Mouse (Mus musculus) hindbrain, postnatal 0 days (tissue): ENCODE measurements around the gene BC030499. TPM values are rescaled to one million over a fixed set of nuclear protein-coding genes. Genes with fewer than 3 reads are reported as not detected.
"Not testable (repeated sequence)": the region's sequence is repeated elsewhere in the genome, so short reads cannot be mapped to it uniquely, and the experiment has no call there.

Experiments used
- ATAC-seq: fragments of 200-750 bp; cut with Nextera tagmentation; 2 replicates; pipeline ENCODE4 v1.8.0; 2017; ENCODE audit warnings: mild to moderate bottlenecking, moderate TSS enrichment, moderate library complexity
- DNase-seq: peaks from one replicate; pipeline ENCODE4 v3.0.0-alpha.2; 2015; ENCODE audit warnings: low spot score
- H3K27ac ChIP-seq: fragments of 300-500 bp; sonication (generic); 2 replicates; pipeline ENCODE4 v1.5.1; 2014; ENCODE audit warnings: mild to moderate bottlenecking
- H3K27me3 ChIP-seq: fragments of 300-500 bp; sonication (generic); 2 replicates; pipeline ENCODE4 v1.6.1; 2014; ENCODE audit warnings: low read length, mixed read lengths; ENCODE audit not compliant: insufficient read depth
- H3K36me3 ChIP-seq: fragments of 300-500 bp; sonication (generic); 2 replicates; pipeline ENCODE4 v1.6.1; 2014; ENCODE audit warnings: low read length, mixed read lengths; ENCODE audit not compliant: insufficient read depth
- H3K4me1 ChIP-seq: fragments of 300-500 bp; sonication (generic); 2 replicates; pipeline ENCODE4 v1.6.1; 2014; ENCODE audit warnings: antibody characterized with exemption, low read length, mixed read lengths; ENCODE audit not compliant: insufficient read depth
- H3K4me2 ChIP-seq: fragments of 300-500 bp; sonication (generic); 2 replicates; pipeline ENCODE4 v1.6.1; 2014; ENCODE audit warnings: low read depth, mild to moderate bottlenecking, low read length, moderate library complexity, mixed read lengths
- H3K4me3 ChIP-seq: fragments of 300-500 bp; sonication (generic); 2 replicates; pipeline ENCODE4 v1.5.1; 2014; ENCODE audit warnings: low read length
- H3K9ac ChIP-seq: fragments of 300-500 bp; sonication (generic); replicated peaks from 2 replicates; pipeline ENCODE4 v1.6.1; 2014; ENCODE audit warnings: mild to moderate bottlenecking, low read length, moderate library complexity, mixed read lengths
- H3K9me3 ChIP-seq: fragments of 300-500 bp; sonication (generic); 2 replicates; pipeline ENCODE4 v1.6.1; 2016; ENCODE audit warnings: low read length, mixed read lengths
- CTCF ChIP-seq: IDR thresholded peaks from 2 replicates; pipeline ENCODE4 v1.5.1; 2016; ENCODE audit warnings: antibody characterized with exemption, control low read depth, low read depth
- WGBS: fragments of 180-500 bp; shearing (Covaris S2); extraction: QIAGEN DNeasy Blood & Tissue Kit; methylation state at CpG from one replicate; pipeline ENCODE4 v1.1.7; 2014; 5-methylcytosine and 5-hydroxymethylcytosine counted together
- polyA plus RNA-seq: library from polyadenylated mRNA; unstranded; fragments of >200 nt; fragmentation: Nextera tagmentation; extraction: Ambion mirVana; gene quantifications from 2 replicates; pipeline ENCODE4 v1.2.1, GENCODE M21; 2015
- total RNA-seq: library from RNA; depleted of rRNA; stranded (reverse); fragments of >200 nt; gene quantifications from 2 replicates; pipeline ENCODE4 v1.2.3, GENCODE M21; 2014

The BC030499 gene
- total and polyA plus RNA-seq, 2 experiments from 2014 or later: 0.10 TPM; not detected in 1

DNA sequence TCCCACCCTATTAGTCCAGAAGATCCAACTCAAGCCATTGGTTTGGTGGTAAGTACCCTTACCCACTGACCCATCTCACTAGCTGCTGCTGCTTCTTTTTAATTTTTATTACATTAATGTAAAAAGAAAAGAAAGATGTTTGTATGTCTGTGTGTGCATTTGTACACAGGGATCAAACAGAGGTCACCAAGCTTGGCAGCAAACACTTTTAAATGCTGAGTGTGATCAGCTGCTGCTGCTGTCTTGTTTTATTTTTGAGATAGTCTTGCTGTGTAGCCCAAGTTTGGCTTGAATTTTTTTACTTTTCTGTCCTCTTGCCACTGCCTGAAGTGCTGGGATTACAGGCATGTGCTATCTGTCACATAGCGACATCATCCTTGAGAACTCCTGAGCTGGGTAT is 15.0 kb upstream of the BC030499 start:
- Histone ChIP-seq H3K9me3 (no peaks in the 10 kb centered on the region), H3K4me3 (no peak overlapping the region), H3K36me3 (peaks cover 81% of the 10 kb centered on the region), H3K9ac (no peak overlapping the region), H3K27ac (no peak overlapping the region), H3K4me2 (no peak overlapping the region), H3K27me3 (no peaks in the 10 kb centered on the region), H3K4me1 (no peaks in the 10 kb centered on the region)
- TF ChIP-seq CTCF: no peak
- no peak for DNase-seq
- WGBS: 97% methylated on average over 1 of the region's 1 CpGs
- no peak for ATAC-seq

DNA sequence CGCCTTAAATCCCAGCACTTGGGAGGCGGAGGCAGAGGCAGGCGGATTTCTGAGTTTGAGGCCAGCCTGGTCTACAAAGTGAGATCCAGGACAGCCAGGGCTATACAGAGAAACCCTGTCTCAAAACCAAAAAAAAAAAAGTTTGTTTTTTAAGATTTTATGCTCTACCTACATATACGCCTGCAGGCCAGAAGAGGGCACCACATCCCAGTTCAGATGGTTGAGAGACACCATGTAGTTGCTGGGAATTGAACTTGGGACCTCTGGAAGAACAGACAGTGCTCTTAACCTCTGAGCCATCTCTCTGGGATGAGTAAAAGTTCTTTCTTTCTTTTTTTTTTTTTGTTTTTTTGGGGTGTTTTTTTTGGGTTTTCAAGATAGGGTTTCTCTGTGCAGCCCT is 14.5 kb upstream of the BC030499 start:
- peaks cover 83% of the 10 kb centered on the region for H3K36me3 ChIP-seq
- not testable (repeated sequence) for H3K9me3 ChIP-seq, H3K9ac ChIP-seq, H3K27ac ChIP-seq, H3K4me1 ChIP-seq, H3K4me3 ChIP-seq, H3K4me2 ChIP-seq, ATAC-seq, H3K27me3 ChIP-seq, DNase-seq
- peak; percentile 44 for TF ChIP-seq CTCF
- WGBS: 95% methylated on average over 4 of the region's 4 CpGs

DNA sequence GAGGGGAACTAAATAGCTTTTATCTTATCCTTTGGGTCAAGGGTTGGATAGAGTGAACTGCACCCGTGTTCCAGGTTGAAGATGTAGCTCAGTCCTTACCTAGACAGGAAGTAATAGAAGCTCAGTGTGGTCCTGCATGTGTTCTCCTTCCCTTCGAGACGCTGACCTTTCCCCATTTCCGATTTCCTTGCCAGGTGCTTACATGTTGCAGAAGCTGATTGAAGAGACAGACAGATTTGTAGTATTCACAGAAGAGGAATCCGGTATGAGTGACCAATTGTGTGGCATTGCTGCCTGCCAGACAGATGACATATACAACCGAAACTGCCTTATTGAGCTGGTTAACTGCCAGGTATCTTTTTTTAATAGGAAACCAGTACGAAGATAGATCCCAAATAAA is 11.8 kb upstream of the BC030499 start:
- no peak overlapping the region for H3K4me2 ChIP-seq
- H3K36me3 ChIP-seq: peaks cover 75% of the 10 kb centered on the region
- H3K9ac ChIP-seq: no peak overlapping the region
- no peak for TF ChIP-seq CTCF
- no peak overlapping the region for H3K27ac ChIP-seq
- no peak for DNase-seq
- WGBS: 82% methylated on average over 7 of the region's 7 CpGs
- no peaks in the 10 kb centered on the region for H3K9me3 ChIP-seq
- no peaks in the 10 kb centered on the region for H3K27me3 ChIP-seq
- no peak for ATAC-seq
- H3K4me1 ChIP-seq: no peaks in the 10 kb centered on the region
- H3K4me3 ChIP-seq: no peak overlapping the region

DNA sequence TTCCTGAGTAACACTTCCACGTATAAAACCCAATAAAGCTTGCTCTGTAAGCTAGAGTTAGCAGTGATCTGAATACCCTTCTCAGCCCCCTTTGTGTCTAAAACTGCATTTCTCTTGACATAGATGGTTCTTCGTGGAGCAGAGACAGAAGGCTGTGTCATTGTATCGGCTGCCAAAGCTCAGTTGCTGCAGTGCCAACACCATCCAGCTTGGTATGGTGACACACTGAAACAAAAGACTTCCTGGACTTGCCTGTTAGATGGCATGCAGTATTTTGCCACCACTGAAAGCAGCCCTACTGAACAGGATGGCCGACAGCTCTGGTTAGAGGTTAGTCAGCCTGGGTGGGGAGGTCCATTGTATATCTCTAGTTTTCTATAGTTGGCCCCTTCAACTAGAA is 11.1 kb upstream of the BC030499 start:
- TF ChIP-seq CTCF: no peak
- Histone ChIP-seq H3K36me3 (peaks cover 80% of the 10 kb centered on the region), H3K9me3 (no peaks in the 10 kb centered on the region), H3K4me3 (no peak overlapping the region), H3K4me2 (no peak overlapping the region), H3K4me1 (no peaks in the 10 kb centered on the region), H3K9ac (no peak overlapping the region), H3K27me3 (no peaks in the 10 kb centered on the region), H3K27ac (no peak overlapping the region)
- ATAC-seq (no peak), DNase-seq (peak; percentile 10)
- WGBS: 73% methylated on average over 4 of the region's 4 CpGs

DNA sequence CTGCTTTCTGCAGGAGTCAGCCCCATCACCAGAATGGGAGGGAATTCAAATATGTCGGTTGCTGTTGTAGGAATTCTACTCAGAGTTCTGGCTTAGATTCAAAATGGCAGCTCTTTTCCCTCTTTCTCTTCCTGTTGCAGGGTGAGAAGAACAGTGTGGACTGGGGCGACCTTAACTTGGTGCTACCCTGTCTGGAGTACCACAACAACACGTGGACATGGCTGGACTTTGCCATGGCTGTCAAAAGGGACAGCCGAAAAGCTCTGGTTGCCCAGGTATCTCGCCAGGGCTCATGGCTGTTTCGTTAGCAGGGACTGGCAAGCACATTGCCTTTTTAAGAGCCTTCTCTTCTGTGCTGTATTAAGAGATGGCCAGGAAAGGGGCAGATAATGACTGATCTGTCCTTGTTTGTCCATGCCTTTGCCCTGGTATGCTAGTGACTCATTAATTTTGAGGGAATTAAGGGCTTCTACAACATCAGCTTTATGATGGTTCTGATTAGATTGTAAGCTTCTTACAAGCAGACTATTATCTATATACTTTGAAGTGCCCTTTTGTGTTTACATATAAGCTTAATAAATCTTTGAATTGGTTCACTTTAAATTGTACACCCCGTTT is 1.4 kb upstream of the BC030499 start:
- H3K27me3 ChIP-seq: no peaks in the 10 kb centered on the region
- 96% methylated on average over 7 of the region's 7 CpGs for WGBS
- H3K4me2 ChIP-seq: no peak overlapping the region
- no peaks in the 10 kb centered on the region for H3K4me1 ChIP-seq
- no peak overlapping the region for H3K9ac ChIP-seq
- H3K27ac ChIP-seq: no peak overlapping the region
- peaks cover 62% of the 10 kb centered on the region for H3K36me3 ChIP-seq
- H3K9me3 ChIP-seq: no peaks in the 10 kb centered on the region
- no peak for TF ChIP-seq CTCF
- ATAC-seq (no peak), DNase-seq (no peak)
- no peak overlapping the region for H3K4me3 ChIP-seq

DNA sequence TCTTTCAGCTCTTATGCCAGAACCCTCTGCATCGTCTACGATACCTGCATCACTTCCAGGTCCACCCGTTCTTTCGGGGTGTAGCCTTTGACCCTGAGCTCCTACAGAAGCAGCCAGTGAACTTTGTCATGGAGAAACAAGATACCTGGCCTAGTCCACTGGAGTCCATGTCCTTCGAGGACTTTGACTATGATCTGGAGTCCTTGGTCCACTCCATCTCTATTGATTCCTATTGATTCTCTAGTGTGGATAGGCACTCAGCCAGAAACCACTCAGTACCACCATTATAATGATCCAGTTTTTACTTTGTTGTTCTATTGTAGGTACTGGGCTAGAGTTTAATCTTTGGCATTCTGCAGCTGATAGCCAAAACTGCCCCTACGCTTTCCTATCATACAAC is 3.9 kb downstream of the BC030499 start:
- Histone ChIP-seq H3K9me3 (no peaks in the 10 kb centered on the region), H3K36me3 (peaks cover 15% of the 10 kb centered on the region; the same call in 1 of the 2 replicates), H3K4me2 (no peak overlapping the region), H3K4me3 (no peak overlapping the region), H3K9ac (no peak overlapping the region), H3K27me3 (no peaks in the 10 kb centered on the region), H3K27ac (no peak overlapping the region), H3K4me1 (no peaks in the 10 kb centered on the region)
- TF ChIP-seq CTCF: no peak
- DNase-seq: no peak
- no peak for ATAC-seq
- 97% methylated on average over 6 of the region's 6 CpGs for WGBS

DNA sequence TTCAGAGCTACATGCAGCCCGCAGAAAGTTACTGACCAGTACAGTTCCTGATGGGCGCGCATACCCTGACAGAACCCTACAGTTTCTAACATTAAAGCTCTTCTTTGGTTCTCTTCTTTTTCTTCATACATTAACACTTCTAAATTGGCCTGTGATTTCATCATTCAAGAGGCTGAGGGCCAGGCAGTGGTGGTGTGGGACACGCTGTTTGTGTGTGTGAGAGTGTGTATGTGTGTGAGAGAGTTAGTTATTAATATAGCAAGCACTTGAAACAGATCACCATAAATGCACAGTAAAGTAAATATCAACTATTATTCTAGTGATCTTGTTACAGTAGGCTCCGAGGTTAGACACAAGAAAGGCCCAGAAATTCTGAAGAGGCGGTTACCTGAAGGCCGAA is 10.3 kb downstream of the BC030499 start:
- WGBS: 68% methylated on average over 7 of the region's 7 CpGs
- peak overlapping the region; percentile 47; the same call in 1 of the 2 replicates for H3K9ac ChIP-seq
- H3K36me3 ChIP-seq: no peaks in the 10 kb centered on the region
- H3K4me2 ChIP-seq: peak overlapping the region; percentile 100
- no peaks in the 10 kb centered on the region for H3K27me3 ChIP-seq
- H3K4me3 ChIP-seq: peak overlapping the region; percentile 65
- H3K4me1 ChIP-seq: 0 out of 2 replicates have a peak, but pooled peaks cover 3% of the 10 kb centered on the region
- TF ChIP-seq CTCF: no peak
- DNase-seq (no peak), ATAC-seq (peak; percentile 8; the same call in 1 of the 2 replicates)
- H3K9me3 ChIP-seq: no peaks in the 10 kb centered on the region
- H3K27ac ChIP-seq: peak overlapping the region; percentile 38
